Mouse (Mus musculus) neural tube, embryonic 13.5 days (tissue): ENCODE results near the gene Samd4b. TPM values are rescaled to one million over a fixed set of nuclear protein-coding genes. Genes with fewer than 3 reads are reported as not detected.
A peak's percentile ranks its signal among the peaks of the same experiment; 100 is the strongest.

Experiments used
- ATAC-seq: fragments of 200-750 bp; cut with Nextera tagmentation; 2 replicates; pipeline ENCODE4 v1.8.0; 2017; ENCODE audit warnings: low read depth, mild to moderate bottlenecking, moderate TSS enrichment, moderate library complexity
- H3K27ac ChIP-seq: fragments of 300-500 bp; sonication (generic); replicated peaks from 2 replicates; pipeline ENCODE4 v1.5.1; 2015; ENCODE audit warnings: moderate library complexity, mild to moderate bottlenecking, inconsistent platforms
- H3K27me3 ChIP-seq: fragments of 300-500 bp; sonication (generic); 2 replicates; pipeline ENCODE4 v1.6.1; 2015; ENCODE audit warnings: mild to moderate bottlenecking, inconsistent platforms
- H3K36me3 ChIP-seq: fragments of 300-500 bp; sonication (generic); 2 replicates; pipeline ENCODE4 v1.6.1; 2015; ENCODE audit warnings: mild to moderate bottlenecking, inconsistent platforms
- H3K4me1 ChIP-seq: fragments of 300-500 bp; sonication (generic); replicated peaks from 2 replicates; pipeline ENCODE4 v1.6.1; 2015; ENCODE audit warnings: inconsistent platforms
- H3K4me2 ChIP-seq: fragments of 300-500 bp; sonication (generic); 2 replicates; pipeline ENCODE4 v1.6.1; 2015; ENCODE audit warnings: inconsistent platforms, mild to moderate bottlenecking, moderate library complexity
- H3K4me3 ChIP-seq: fragments of 300-500 bp; sonication (generic); 2 replicates; pipeline ENCODE4 v1.5.1; 2015; ENCODE audit warnings: mild to moderate bottlenecking, inconsistent platforms
- H3K9ac ChIP-seq: fragments of 300-500 bp; sonication (generic); 2 replicates; pipeline ENCODE4 v1.6.1; 2015; ENCODE audit warnings: moderate library complexity, mild to moderate bottlenecking, inconsistent platforms
- H3K9me3 ChIP-seq: fragments of 300-500 bp; sonication (generic); 2 replicates; pipeline ENCODE4 v1.6.1; 2016; ENCODE audit warnings: inconsistent platforms
- WGBS: fragments of 180-500 bp; shearing (Covaris S2); methylation state at CpG from one replicate; pipeline ENCODE4 v1.1.7; 2015; 5-methylcytosine and 5-hydroxymethylcytosine counted together
- microRNA-seq: library from miRNA; unstranded; fragments of <30 nt; microRNA quantifications from one replicate; pipeline ENCODE4, GENCODE M21; 2016
- polyA plus RNA-seq: library from polyadenylated mRNA; unstranded; fragments of >200 nt; fragmentation: Nextera tagmentation; extraction: Ambion mirVana; gene quantifications from 2 replicates; pipeline ENCODE4 v1.2.1, GENCODE M21; 2015

Gene Samd4b
- polyA plus RNA-seq, 1 experiment from 2014 or later = 25.6 TPM

- no peak for ATAC-seq
- Histone ChIP-seq H3K9ac (peak overlapping the region; percentile 95), H3K36me3 (peaks cover 37% of the 10 kb centered on the region), H3K4me2 (peak overlapping the region; percentile 93), H3K9me3 (no peaks in the 10 kb centered on the region), H3K4me1 (peaks cover 22% of the 10 kb centered on the region), H3K27me3 (no peaks in the 10 kb centered on the region), H3K4me3 (peak overlapping the region; percentile 67), H3K27ac (no peak overlapping the region)
- 46% methylated on average over 4 of the region's 4 CpGs for WGBS
Observed at GRCm38 (mm10) chr7:28351676-28352191, 246.2 kb downstream of the Samd4b start.

DNA sequence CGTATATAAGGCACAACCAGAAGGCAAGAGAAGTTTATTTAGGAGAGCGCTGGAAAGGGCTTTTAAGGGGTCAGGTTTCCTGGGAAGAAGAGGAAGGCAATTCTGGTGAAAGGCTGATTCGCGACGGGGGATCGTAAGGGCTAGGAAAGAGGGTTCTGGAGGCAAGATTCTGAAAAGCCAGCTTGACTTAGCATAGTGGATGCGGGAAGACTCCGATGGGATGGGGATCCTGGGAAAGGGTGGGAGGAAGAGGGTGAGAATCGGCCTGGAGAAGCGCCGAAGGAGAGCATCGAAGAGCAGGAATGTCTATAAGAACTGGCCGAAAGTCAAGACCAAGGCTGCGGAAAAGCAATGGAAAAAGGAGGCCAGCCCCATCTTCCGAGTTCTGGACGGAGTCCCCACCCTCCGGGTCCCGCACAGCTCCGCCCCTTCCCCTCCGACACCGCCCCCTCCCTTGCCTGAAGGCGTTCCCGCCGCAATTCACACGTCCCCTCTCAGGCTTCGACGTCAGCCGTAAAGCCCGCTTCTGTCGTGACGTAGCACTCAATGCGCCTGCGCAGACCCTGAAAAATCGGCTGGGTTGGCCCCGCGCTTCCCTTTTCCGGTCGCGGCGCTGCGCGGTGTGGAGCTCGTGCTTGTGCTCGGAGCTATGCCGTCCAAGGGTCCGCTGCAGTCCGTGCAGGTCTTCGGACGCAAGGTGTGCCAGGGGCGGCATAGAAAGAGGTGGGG, 247.6 kb downstream of the Samd4b start, which contains the start of gene Rps16:
Gene Rps16, plus strand, starts transcription at position 498 of the 729 bp plus-strand sequence.
- Histone ChIP-seq H3K9ac (peak within 1 kb of the TSS; percentile 95), H3K4me2 (peak within 1 kb of the TSS; percentile 93), H3K4me1 (peaks cover 20% of the 10 kb centered on the region), H3K9me3 (no peaks in the 10 kb centered on the region), H3K27ac (peak within 1 kb of the TSS; percentile 92), H3K4me3 (peak within 1 kb of the TSS; percentile 67), H3K27me3 (no peaks in the 10 kb centered on the region), H3K36me3 (peaks cover 36% of the 10 kb centered on the region)
- ATAC-seq = peak; percentile 94
- under 1% methylated on average over 50 of the region's 50 CpGs for WGBS

Small RNAs within 50 kb of the gene (microRNA-seq; reads per million reads assigned to microRNA genes)
- gene Mir7049 = 0.74 reads per million

Other genes with a start within 250 kb of the Samd4b start
- gene Rps16, start 247.5 kb downstream of the Samd4b start, polyA plus RNA-seq = 533 and 537 TPM in 2 replicates
- 33.8 and 35.8 TPM in 2 replicates for gene Plekhg2, start 225.5 kb downstream of the Samd4b start, polyA plus RNA-seq
- gene Zfp36, start 217.9 kb downstream of the Samd4b start, polyA plus RNA-seq = 4.9 and 6.5 TPM in 2 replicates
- 35.7 and 45.4 TPM in 2 replicates for gene Med29, start 205.4 kb downstream of the Samd4b start, polyA plus RNA-seq
- 99.8 and 103 TPM in 2 replicates for gene Paf1, start 205.2 kb downstream of the Samd4b start, polyA plus RNA-seq
- gene Gmfg, start 160.7 kb downstream of the Samd4b start, polyA plus RNA-seq = 5.3 and 6.0 TPM in 2 replicates
- 14.1 and 15.2 TPM in 2 replicates for gene Lrfn1, start 146.2 kb downstream of the Samd4b start, polyA plus RNA-seq
- not detected in 2 replicates for gene Ifnl2, start 87.7 kb downstream of the Samd4b start, polyA plus RNA-seq
- gene Ifnl3, start 75.3 kb downstream of the Samd4b start, polyA plus RNA-seq = not detected in 2 replicates
- gene Sycn, start 57.3 kb downstream of the Samd4b start, polyA plus RNA-seq = not detected in 2 replicates
- not detected in 2 replicates for gene Nccrp1, start 50.9 kb downstream of the Samd4b start, polyA plus RNA-seq
- 20.1 and 20.2 TPM in 2 replicates for gene Pak4, start within 50 bp of the Samd4b start, polyA plus RNA-seq
- gene Acp7, start 33.2 kb upstream of the Samd4b start, polyA plus RNA-seq = not detected in 2 replicates
- 4.8 and 6.5 TPM in 2 replicates for gene Fbxo27, start 94.7 kb upstream of the Samd4b start, polyA plus RNA-seq
- gene Fbxo17, start 118.7 kb upstream of the Samd4b start, polyA plus RNA-seq = 6.3 and 7.1 TPM in 2 replicates
- gene Mrps12, start 143.7 kb upstream of the Samd4b start, polyA plus RNA-seq = 115 and 122 TPM in 2 replicates
- gene Sars2, start 143.8 kb upstream of the Samd4b start, polyA plus RNA-seq = 23.0 and 24.6 TPM in 2 replicates
- 7.3 and 8.7 TPM in 2 replicates for gene Ccer2, start 158.0 kb upstream of the Samd4b start, polyA plus RNA-seq
- gene Sirt2, start 168.6 kb upstream of the Samd4b start, polyA plus RNA-seq = 101 and 104 TPM in 2 replicates
- 63.4 and 67.7 TPM in 2 replicates for gene Nfkbib, start 169.4 kb upstream of the Samd4b start, polyA plus RNA-seq
- gene Rinl, start 190.8 kb upstream of the Samd4b start, polyA plus RNA-seq = 1.7 and 2.6 TPM in 2 replicates
- 214 and 237 TPM in 2 replicates for gene Hnrnpl, start 210.4 kb upstream of the Samd4b start, polyA plus RNA-seq
- 88.7 and 98.1 TPM in 2 replicates for gene Ech1, start 227.1 kb upstream of the Samd4b start, polyA plus RNA-seq
- 5.0 and 6.2 TPM in 2 replicates for gene Lgals4, start 235.7 kb upstream of the Samd4b start, polyA plus RNA-seq